Mouse (Mus musculus) megakaryocyte-erythroid progenitor cell, adult 5-6 weeks (primary cell): ENCODE data around the gene Atp8a2. TPM values are rescaled to one million over a fixed set of nuclear protein-coding genes. Genes with fewer than 3 reads are reported as not detected.
"Not testable (repeated sequence)": the region's sequence is repeated elsewhere in the genome, so short reads cannot be mapped to it uniquely, and the experiment has no call there.

Experiments used
- ATAC-seq: replicated peaks from 2 replicates; pipeline ENCODE4 v1.8.0; 2016; ENCODE audit warnings: mild to moderate bottlenecking, inconsistent platforms; ENCODE audit not compliant: severe bottlenecking, poor library complexity, low FRiP score, low TSS enrichment
- total RNA-seq, 2 experiments: library from RNA; stranded (forward) in 1 of 2; stranded (reverse) in 1 of 2; fragments of 200-1000, 215-1000 nt in 1 of 2; fragments of >200 nt in 1 of 2; fragmentation: Nextera tagmentation in 1 of 2; gene quantifications; 2 replicates each; pipeline ENCODE4 v1.2.3; 2014 to 2017

Atp8a2 gene
- total RNA-seq, 2 experiments from 2014 or later, result 3.3 TPM; not detected in 1

DNA sequence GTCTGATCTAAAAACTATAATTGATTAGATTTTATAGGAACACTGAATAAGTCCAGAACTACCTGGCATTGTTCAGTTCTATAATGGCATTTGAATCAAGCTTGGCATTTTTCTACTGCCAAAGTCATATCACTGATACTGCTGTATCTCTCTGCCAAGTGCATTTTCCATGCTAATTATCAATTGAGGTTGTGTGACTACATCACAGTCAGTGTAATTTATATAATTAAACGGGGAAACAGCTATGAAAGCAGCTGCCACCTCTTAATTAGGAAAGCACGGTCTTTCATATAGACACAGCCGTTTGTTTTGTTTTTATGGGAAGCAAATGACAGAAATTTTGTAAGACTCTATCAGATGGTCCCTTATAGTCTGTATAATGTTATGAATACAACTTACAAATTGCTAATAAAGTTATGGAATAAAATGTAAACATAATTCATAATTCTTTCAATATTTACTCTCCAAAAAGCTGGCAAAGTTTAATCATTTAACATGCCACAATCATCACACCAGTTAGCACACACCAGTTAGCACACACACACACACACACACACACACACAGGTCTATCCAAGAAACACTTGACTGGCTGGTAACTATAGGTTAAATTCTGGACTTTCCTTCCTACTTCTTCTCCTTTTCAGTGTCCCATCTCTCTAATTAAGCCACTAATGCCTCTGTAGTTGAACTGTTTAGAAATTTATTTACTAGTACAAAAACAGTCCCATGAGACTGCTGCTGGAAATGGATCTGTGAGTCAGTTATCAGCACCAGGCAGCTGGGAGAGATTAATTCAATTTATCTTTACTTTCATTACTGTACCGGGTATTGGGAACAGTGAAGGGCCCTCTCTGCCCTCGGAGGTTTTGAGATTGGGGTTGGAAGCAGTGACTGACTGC is 377.5 kb downstream of the Atp8a2 start:
- ATAC-seq, result no peak

DNA sequence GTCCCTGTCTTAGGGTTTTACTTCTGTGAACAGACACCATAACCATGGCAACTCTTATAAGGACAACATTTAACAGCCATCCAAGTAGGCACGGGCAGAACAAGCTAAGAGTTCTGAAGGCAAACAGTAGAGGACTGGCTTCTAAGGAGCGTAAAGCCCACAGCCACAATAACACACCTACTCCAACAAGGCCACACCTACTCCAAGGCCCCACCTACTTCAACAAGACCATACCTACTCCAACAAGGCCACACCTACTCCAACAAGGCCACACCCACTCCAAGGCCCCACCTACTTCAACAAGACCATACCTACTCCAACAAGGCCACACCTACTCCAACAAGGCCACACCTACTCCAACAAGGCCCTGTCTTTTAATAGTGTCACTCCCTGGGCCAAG is 386.7 kb downstream of the Atp8a2 start:
- ATAC-seq, result not testable (repeated sequence)

DNA sequence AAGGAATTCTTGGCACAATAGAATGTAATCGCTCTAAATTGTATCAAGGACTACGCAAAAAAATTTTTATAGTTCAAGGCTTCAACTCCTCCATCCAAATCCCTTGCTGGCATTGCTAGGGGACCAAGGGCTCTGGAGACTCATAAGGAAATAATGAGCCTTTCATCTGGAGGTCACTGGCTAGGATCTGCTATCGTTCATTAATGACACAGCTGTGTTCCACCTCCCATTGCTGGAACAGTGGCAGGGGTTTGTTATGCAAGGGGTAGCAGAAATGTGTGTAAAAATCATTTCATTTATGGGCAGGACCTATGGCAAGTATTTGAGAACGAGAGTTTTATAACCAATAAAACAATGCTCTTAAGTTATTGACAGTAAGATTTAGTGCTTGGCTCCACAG is 387.2 kb downstream of the Atp8a2 start:
- ATAC-seq, result no peak

DNA sequence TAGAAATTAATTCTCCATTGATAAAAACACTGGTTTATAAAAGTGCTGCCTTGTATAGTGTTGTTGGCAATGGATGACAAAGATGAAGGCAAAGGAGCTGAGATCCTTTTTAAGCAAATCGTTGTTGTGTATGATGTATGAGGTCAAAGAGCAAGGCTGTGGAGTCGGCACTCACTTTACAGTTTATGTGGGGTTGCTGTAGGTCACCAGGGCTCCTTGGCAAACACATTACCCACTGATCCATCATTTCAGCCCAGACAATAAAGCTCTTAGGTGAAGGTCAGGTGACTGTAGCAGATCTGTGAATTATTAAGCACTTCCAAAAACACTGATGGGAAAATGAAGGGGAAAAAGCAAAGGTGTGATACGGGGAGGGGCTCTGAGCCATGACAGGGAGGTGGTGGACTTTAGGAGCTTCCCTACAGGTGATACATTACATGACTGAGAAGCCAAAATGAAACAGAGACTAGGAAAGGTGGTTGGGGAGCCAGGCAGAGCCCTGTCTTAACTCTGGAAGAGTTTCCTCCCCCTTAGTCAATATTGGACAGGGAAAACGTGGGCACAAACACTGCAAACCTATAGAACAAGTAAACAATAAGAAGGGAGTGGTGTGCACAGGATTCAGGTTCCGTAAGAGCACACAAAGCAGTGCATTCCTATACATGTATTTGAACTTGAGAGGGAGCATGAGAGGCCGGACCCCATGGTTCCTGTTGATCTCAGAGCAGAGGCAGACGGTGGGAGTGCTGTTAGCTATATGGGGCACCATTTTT is 389.3 kb downstream of the Atp8a2 start:
- ATAC-seq, result no peak

DNA sequence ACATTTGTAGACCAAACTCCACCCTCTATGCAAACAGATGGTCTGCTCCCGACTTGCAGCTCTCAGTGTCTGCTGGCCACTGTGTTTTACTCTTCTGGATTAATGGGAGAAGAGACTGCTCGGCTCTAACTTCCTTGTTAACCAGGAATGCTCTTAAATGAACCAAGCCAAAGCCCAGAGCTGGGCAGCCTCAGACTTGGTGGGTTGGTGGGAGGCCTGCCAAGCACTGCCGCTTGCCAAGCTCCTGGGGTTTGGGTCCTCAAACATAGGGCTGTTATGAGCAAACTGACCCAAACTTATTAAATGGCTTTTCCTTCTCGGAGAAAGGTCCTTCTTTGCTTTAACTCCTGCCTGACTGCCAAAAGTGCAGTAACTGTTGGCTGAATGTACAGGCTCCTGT is 390.1 kb downstream of the Atp8a2 start:
- ATAC-seq, result no peak

DNA sequence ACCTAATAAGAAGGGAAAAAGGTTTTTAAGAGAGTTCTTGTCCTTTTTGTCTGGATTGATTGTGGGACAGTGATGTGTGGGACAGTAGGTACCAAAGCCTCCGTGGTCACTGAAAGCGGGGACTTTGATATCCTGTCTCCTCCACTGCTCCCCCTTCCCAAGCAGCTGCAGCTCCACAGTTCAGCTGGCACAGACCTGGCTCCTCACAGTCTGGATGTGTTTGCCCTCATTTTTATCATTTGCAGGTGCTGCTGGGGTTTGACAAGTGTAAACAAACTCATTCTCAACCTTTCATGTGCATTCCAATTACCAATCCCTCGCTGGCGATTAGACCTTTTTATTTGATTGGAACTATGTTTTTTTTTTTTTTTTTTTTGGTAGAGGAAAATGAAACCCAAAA is 390.8 kb downstream of the Atp8a2 start:
- ATAC-seq, result no peak

DNA sequence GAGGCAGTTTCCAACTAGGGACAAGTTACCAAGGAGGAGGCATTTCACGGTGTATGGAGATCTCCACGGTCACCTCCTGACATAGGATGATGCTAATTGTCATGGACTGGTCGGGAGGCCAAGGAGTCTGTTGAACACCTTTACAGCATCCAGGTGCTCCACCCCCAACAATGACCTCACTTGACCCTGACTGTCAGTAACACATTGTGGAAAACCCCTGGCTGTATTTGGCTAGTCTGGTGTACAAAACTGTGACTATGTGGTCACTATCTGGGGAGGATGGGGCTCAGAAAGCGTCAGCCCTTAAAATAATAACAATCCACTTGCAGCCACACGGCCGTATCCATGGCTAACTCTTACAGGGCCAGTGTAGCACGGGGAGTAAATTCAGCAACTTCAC is 391.3 kb downstream of the Atp8a2 start:
- no peak for ATAC-seq

DNA sequence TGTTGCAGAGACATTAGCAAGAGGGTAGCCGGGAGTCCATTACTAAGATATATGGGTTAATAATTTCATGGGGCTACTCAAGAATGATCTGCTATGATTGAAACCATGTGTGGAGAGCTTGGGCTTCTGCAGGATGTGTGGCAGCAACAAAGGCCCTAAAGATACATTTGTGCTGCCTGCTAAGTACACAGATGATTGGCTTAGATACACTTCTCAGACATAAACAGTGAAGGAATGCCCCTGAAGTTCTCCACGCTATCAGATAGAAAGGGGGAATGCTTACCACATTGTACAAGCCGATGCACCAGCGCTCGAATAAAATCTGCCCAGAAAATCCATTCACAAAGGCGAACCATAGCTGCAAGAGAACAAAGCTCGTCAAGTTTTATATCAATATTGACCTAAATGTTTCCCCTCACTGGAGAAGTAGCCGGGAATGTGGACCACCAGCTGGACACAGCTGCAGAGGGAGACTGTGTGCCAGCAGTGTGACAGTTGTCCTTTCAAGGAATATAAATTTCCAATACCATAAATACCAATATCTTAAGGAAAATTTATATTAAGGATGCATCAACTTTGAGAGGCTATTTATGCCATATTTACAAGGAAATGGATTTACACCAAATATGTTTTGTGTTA is 394.9 kb downstream of the Atp8a2 start:
- no peak for ATAC-seq

DNA sequence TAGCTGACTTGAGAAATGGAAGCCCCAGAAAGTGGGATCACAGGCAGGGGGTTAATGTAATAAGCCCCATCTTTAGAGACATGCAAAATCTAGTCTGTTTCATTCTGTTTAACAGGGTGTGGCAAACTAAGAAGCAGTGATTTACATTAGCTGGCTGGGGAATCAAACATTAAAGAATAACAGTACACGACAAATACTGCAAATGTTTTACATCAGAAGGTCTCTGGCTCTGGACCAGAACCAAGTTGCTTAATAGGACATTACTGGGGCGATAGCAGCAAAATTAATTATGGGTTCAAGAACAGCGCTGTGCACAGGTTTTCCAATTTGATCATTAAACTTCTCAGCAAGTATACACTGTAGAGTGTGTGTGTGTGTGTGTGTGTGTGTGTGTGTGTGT is 397.5 kb downstream of the Atp8a2 start:
- no peak for ATAC-seq

DNA sequence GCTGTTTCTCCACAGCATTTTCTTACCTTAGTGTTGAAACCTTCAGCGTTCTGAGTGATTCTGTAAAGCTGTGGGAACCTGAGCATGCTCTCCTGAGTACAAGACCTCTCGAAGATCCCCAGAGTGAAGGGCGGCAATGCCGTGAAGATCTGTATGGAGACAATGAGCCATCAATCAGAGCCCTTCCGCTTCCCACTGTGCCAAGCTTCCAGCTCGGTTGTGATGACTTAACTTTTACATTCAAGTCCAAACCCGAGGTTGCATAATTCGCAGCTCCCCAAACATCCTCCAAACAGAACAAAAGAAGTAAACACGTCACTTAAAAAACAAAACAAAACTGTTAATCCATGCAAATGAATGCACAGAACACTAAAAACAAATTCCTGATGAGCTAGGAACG is 403.1 kb downstream of the Atp8a2 start:
- ATAC-seq, result no peak

DNA sequence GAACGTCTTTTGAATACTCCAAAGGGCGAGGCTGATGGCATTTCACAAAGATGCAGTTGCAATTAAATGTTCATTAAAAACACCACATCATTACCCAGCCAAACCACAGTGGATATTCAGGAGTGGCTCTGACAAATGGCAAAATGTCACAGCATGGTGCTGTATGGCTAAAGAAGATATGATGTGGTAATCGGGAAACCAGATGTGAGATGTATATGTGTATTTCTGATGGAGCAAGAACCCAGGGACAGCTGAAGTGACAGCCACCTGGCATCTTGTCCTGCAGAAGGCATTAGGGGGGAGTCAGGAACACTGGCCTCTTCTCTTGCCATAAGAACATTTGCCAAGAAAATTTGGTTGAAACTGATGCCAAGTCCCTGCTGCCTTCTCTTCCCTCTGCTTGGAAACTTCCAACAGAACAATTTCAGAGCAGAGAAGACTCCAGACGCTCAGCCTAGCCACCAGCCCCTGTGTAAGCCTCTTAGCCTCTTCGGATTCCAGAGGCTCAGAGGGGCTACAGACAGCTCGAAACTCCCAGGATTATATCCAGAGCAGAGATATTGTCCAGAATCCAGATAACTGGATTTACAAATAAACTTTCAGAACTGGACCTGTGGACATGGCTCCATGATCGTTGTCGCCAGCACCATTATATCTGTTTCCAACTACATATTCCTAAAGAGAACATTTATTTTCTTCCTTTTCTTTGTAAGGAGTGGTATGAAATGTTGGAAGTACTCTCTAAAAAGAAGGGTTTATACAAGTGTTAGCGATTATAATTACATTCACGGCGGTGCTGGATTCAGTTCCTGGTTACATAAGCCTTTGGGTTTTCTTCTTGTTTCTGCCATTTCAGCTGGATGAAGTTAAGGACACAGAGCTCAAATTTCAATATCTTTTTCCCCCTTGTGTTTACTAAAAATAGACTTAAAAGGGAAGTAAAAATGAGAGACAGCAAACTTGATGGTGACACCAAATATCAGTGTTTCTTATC is 413.3 kb downstream of the Atp8a2 start:
- no peak for ATAC-seq

DNA sequence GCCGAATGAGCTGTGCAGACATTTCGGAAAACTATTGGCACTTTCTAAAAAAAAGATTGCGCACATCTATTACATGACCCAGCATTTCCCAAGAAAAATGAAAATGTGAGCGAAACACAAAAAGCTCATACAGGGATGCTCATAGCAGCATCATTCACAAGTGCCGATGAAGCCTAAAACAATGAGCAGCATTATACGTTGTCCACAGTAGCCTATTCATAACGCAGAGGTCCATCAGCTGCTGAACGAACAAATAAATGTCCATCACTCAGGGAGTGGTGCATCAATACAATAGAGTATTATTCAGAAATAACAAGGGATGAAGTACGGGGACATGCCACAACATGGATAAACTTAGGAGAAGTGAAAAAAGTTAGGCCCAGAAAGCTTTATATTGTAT is 416.6 kb downstream of the Atp8a2 start:
- ATAC-seq, result no peak

DNA sequence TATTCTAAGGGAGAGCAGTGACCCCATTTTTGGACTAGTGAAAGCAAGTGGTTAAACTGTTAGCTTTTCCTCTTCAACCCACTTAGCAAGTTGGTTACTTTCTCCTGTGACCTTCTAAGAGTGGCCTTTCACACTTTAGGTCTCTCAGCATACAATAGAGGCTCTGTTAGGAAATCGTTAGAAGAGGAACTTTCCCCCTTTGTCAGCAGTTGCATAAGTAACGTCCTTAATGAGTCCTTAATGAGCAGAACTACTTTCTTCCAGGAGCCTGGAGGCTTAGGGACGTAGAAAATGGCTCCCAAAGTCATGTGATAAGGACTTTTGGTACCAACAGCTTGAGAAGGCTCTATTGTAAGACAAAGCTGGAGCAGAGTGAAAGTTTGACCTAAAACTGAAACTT is 434.8 kb downstream of the Atp8a2 start:
- no peak for ATAC-seq

DNA sequence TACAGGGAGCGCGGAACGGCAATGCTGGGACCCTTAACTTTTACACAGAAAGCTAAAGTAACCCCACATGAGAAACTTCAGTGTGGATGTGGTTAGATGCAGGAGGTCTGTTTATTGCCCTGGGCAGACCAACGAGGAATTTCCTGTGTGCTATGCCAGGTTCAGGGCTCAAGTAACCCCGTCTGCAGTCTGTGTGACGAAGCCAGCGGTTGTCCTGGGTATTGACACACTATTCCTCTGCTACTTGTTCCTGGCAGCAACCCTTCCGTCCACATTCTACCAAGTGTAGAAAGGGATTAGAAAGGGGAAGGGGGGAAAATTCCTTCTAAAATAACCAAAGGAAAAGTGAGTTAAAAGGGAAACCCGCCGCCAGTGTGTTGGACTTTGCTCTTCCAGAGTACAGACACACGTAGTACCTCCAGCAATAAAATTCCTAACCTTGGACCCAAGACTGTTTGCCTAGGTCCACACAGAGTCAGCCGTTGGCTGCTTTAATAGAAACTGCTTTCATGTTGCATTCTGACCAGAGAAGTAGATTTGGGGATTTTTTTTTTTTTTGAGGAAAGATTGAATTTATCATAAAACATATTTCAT is 437.0 kb downstream of the Atp8a2 start:
- no peak for ATAC-seq

DNA sequence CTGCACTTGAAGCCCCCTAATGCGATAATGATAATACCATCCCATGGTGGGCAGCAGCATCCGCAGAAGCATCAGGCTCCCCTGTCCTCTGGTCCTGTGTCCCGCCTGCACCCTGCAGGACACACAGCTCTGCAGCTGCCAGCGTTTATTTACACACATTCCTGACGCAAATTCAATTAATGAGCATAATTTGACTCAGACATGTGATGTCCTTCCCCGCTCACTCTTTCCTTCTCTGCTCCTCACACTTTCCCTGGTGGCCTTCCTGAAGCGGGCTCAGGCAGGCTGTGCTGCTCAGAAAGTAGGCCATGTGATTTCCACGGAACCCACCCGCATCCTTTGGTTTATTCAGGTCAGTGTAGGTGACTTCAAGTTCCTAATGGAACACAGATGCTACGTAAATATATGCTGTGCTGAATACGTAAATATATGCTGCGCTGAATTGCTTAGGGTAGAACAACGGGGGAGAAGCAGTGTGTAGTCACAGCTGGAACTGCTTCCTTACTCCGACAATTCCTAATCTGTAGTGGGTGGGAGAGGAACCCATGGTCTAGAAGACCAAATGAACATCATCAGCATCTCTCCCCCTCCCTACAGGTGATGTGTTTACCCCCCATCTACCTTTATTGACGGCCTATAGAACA is 437.7 kb downstream of the Atp8a2 start:
- ATAC-seq, result no peak

DNA sequence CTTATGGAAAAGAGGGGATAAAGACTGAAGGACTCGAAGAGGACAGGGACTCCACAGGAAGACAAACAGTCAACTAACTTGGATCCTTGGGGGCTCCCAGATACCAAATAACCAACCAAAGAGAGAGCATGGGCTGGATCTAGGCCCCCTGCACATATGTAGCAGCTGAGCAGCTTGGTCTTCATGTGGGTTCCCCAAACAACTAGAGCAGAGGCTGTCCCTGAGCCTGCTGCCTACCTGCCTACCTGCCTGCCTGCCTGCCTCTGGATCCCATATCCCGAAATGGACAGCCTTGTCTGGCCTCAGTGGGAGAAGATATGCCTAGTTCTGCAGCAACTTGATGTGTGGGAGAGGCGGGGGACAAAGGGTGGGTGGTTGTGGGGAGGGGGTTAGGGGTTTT is 444.6 kb downstream of the Atp8a2 start:
- ATAC-seq, result no peak

DNA sequence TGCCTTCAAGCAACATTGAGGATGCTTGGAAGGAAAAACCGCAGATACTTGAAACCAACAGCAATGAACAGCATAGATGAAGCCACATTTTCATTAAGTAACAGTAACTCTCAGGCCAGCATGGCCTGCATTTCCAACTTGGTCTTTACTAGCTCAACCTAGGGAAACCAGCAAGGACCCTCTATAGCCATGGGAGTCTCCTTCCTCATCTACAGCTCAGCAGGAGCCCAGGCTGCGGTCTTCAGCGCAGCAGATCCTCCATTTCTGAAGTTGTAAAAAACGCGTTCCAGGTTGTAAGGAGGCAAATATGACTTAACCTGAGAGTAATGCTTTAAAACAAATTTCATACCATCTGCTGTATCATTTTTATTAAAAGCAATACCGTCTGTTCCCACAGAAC is 447.0 kb downstream of the Atp8a2 start:
- ATAC-seq, result no peak

DNA sequence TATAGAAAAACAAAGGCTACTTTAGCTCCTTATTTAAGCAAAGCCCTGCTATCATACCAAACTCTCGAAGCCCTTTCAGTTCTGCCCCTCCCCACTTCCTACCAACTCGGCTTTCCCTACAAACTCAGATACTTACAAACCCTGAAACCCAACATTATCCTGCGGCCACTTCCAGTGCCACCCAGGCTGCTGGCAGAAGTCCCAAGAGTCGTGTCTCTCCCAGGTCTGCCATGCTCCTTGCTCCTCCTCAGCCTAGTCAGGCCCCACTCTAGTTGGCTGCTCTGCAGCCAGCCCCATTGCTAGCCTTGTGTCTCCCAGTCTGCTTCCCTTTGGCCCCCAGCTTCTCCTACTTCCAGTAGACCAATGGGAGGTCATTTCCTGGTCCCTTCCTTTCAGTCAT is 451.3 kb downstream of the Atp8a2 start:
- no peak for ATAC-seq
